Mouse (Mus musculus): ENCODE measurements around the gene Rarres2. TPM values are rescaled to one million over a fixed set of nuclear protein-coding genes. Genes with fewer than 3 reads are reported as not detected.

Gene Rarres2
- total RNA-seq, 1 experiment from 2014 or later = not detected

- ATAC-seq (ENCODE audit: extremely low read depth, insufficient number of reproducible peaks, low FRiP score, poor library complexity, severe bottlenecking) = no peak
Measured at GRCm38 (mm10) chr6:48548314-48548713, 24.3 kb downstream of the Rarres2 start.

- ATAC-seq (ENCODE audit: extremely low read depth, insufficient number of reproducible peaks, low FRiP score, poor library complexity, severe bottlenecking) = no peak
Measured at GRCm38 (mm10) chr6:48546858-48547257, 25.7 kb downstream of the Rarres2 start.

- 0 out of 2 replicates have a peak, but pooled peaks have one; percentile 21 for ATAC-seq (ENCODE audit: extremely low read depth, insufficient number of reproducible peaks, low FRiP score, poor library complexity, severe bottlenecking)
Measured at GRCm38 (mm10) chr6:48546271-48546670, 26.3 kb downstream of the Rarres2 start.

DNA sequence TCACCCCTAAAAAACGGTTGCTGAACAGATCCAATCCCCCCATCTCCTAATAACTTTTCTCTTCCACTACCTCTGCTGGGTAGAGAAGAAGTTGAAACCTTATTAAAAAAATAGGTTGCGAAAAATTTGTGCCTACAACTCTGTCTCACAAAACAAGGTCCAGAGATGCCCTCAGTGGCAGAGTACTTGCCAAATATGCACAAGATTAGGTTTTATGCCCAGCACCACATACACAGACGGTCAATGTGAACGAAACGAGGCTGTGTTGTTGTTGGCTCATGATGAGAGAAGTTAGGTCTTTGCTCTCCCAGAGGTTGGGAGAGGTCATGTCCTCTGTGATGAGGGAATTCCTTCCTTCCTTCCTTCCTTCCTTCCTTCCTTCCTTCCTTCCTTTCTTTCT, 27.3 kb downstream of the Rarres2 start:
- no peak for ATAC-seq (ENCODE audit: extremely low read depth, insufficient number of reproducible peaks, low FRiP score, poor library complexity, severe bottlenecking)

DNA sequence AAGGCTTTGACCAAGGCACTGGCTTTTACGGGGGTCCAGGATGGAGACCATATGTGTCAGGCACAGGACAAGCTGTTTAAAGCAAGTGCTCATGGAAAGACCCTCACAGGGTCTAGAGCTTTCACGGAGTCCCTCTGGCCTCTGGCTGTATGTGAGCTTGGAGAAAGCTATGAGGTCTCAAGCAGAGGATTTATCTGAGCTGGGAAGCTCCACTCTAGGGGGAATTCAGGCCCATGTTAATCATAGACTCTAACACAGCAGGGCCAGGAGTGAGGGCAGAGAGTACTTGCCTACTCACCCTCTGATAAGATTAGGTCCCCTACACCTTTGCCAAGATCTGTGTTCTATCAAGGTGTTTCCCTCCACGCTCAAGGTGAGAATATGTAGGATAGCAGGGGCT, 30.0 kb downstream of the Rarres2 start:
- no peak for ATAC-seq (ENCODE audit: extremely low read depth, insufficient number of reproducible peaks, low FRiP score, poor library complexity, severe bottlenecking)

GRCm38 (mm10) chr6:48541560-48542450, 30.8 kb downstream of the Rarres2 start:
- no peak for ATAC-seq (ENCODE audit: extremely low read depth, insufficient number of reproducible peaks, low FRiP score, poor library complexity, severe bottlenecking)

DNA sequence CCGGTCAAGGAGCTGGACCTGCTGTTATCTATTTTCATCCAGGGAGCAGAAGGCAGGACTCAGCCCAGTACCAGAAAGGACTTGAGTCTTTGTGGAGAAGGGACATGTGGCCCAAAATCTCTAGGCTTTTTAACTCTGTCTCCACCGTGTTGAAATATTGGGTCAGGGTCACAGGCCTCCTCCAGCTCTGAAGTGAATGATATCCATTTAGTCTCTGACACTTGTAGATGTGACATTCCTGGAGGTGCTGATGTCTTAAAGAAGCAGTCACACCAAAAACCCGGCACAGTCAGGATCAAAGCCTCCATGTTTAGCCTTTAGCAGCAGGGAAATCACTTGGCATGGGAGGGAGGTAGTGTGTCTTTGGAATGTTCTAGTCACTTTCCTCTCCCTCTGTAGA, 31.9 kb downstream of the Rarres2 start:
- no peak for ATAC-seq (ENCODE audit: extremely low read depth, insufficient number of reproducible peaks, low FRiP score, poor library complexity, severe bottlenecking)

- no peak for ATAC-seq (ENCODE audit: extremely low read depth, insufficient number of reproducible peaks, low FRiP score, poor library complexity, severe bottlenecking)
Measured at GRCm38 (mm10) chr6:48539860-48540259, 32.7 kb downstream of the Rarres2 start.

DNA sequence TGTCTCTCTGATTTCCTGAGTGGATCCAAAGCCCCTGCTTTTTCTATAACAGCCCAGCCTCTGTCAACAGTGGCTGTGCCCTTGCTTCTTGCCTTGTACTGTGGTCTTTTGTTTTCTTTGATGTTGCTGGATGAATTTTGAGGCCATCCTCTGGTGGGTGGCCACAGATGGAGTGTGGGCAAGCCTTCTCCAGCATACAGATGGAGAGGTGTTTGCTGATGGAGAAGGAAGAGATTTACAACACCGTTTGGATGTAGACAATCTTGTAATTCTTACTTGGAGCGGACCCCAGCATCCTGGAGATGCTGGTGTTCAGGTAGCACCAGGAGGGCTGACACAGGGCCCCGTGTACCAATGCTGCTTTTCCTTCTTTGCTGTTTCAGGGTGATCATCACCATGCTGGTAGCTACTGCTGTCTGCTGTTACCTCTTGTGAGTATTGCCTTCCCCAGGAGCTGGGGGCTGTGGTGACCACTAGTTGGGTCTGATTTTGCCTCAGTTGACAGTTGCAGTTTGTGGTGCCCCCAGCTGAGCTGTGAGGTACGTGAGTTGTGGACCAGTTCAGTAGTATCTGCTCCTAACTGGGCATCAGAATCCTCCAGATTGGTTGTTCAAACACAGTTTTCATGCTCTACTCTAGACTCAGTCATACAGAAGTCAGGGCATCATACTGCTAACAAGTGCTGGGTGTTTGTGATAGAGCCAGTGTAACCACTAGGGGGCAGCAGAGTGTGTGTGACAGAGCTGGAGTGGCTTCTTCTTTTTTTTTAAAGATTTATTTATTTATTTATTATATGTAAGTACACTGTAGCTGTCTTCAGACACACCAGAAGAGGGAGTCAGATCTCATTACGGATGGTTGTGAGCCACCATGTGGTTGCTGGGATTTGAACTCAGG, 33.5 kb downstream of the Rarres2 start:
- ATAC-seq (ENCODE audit: extremely low read depth, insufficient number of reproducible peaks, low FRiP score, poor library complexity, severe bottlenecking) = peak; percentile 62; the same call in 1 of the 2 replicates

GRCm38 (mm10) chr6:48537105-48537954, 35.3 kb downstream of the Rarres2 start, which contains the start of gene Atp6v0e2:
Atp6v0e2 (plus strand) TSS chr6:48537615.
- no peak for ATAC-seq (ENCODE audit: extremely low read depth, insufficient number of reproducible peaks, low FRiP score, poor library complexity, severe bottlenecking)

DNA sequence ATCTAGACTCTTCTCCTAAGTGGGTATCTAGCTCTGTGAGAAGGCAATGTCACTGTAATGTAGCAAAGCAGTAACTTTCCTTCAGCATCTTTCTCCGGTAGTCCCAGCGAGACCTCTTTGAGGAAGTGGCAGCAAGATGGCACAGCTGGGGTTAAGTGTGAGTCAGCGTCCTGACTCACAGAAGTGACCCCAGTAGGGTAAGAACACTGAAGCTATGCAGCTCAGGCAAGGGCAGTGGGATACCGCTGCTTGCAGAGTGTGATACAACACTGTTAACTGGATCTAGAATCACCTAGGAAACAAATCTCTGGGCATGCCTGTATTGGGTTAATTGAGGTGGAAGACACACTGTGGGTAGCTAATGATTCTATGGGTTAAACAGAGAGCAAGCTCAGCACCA, 36.5 kb downstream of the Rarres2 start:
- ATAC-seq (ENCODE audit: extremely low read depth, insufficient number of reproducible peaks, low FRiP score, poor library complexity, severe bottlenecking) = no peak

- ATAC-seq (ENCODE audit: extremely low read depth, insufficient number of reproducible peaks, low FRiP score, poor library complexity, severe bottlenecking) = no peak
Measured at GRCm38 (mm10) chr6:48534913-48535312, 37.7 kb downstream of the Rarres2 start.

GRCm38 (mm10) chr6:48533475-48533874, 39.1 kb downstream of the Rarres2 start:
- ATAC-seq (ENCODE audit: extremely low read depth, insufficient number of reproducible peaks, low FRiP score, poor library complexity, severe bottlenecking) = no peak

GRCm38 (mm10) chr6:48530862-48531261, 41.7 kb downstream of the Rarres2 start:
- no peak for ATAC-seq (ENCODE audit: extremely low read depth, insufficient number of reproducible peaks, low FRiP score, poor library complexity, severe bottlenecking)

DNA sequence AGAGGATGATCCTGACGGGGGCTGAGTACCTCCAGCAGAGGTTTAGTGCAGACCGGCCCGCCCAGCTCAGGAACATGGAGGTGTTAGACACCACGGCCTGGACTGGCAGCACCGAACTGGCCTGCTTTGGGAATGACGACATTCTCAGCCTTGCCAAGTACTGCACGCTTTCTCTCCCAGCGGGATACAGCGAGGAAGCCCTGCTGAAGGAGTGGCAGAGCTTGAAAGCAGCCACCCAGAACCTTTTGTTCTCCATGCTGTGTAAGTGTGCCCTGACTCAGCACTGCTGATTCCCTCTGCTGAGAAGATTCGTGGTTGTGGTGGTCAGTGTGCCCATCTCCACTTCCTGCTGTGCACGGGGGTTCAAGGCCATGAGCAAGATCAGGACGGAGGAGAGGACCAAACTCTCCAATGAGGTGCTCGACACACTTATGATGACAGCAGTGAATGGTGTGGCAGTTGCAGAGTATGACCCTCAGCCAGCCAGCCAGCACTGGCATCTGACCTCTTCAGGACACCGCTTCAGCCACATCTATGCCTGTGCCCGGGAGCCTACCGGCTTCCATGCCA, 42.6 kb downstream of the Rarres2 start:
- no peak for ATAC-seq (ENCODE audit: extremely low read depth, insufficient number of reproducible peaks, low FRiP score, poor library complexity, severe bottlenecking)

GRCm38 (mm10) chr6:48529261-48529660, 43.3 kb downstream of the Rarres2 start:
- no peak for ATAC-seq (ENCODE audit: extremely low read depth, insufficient number of reproducible peaks, low FRiP score, poor library complexity, severe bottlenecking)

- no peak for ATAC-seq (ENCODE audit: extremely low read depth, insufficient number of reproducible peaks, low FRiP score, poor library complexity, severe bottlenecking)
Measured at GRCm38 (mm10) chr6:48527901-48528300, 44.7 kb downstream of the Rarres2 start.

- peak; percentile 76 for ATAC-seq (ENCODE audit: extremely low read depth, insufficient number of reproducible peaks, low FRiP score, poor library complexity, severe bottlenecking)
Measured at GRCm38 (mm10) chr6:48524882-48525281, 47.7 kb downstream of the Rarres2 start.
